Mouse (Mus musculus) bone marrow macrophage, adult 2 months (primary cell): ENCODE results near the gene Gm11541.

Source experiments
- CTCF ChIP-seq: IDR thresholded peaks from 2 replicates; pipeline ENCODE4 v1.5.1; 2012; ENCODE audit warnings: low read depth, mild to moderate bottlenecking, low read length, moderate library complexity
- POLR2A ChIP-seq: IDR thresholded peaks from 2 replicates; pipeline ENCODE4 v1.6.1; 2012; ENCODE audit warnings: mild to moderate bottlenecking, low read depth, low read length, borderline replicate concordance

DNA sequence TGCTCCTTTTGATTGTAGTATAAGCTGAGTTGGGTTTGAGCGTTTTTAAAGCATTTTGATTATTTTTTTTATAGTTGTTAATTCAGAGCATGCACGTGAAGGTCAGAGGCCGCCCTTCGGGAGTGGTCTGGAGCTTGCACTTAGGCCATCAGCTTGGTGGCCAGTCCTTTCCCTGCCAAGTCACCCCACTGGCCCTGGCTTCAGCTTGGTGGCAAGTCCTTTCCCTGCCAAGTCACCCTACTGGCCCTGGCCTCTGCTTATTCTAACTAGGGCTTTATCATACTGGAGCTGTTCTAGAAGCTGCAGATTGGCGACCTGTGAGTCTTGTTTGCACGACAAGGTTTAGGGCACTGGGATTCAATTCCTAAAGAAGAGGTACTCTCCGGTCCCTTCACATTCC, 21.9 kb downstream of the Gm11541 start:
- no peak for TF ChIP-seq CTCF
- TF ChIP-seq POLR2A = no peak
